Mouse (Mus musculus): Measurements from ENCODE around the gene Adrb1.

Adrb1 gene

DNA sequence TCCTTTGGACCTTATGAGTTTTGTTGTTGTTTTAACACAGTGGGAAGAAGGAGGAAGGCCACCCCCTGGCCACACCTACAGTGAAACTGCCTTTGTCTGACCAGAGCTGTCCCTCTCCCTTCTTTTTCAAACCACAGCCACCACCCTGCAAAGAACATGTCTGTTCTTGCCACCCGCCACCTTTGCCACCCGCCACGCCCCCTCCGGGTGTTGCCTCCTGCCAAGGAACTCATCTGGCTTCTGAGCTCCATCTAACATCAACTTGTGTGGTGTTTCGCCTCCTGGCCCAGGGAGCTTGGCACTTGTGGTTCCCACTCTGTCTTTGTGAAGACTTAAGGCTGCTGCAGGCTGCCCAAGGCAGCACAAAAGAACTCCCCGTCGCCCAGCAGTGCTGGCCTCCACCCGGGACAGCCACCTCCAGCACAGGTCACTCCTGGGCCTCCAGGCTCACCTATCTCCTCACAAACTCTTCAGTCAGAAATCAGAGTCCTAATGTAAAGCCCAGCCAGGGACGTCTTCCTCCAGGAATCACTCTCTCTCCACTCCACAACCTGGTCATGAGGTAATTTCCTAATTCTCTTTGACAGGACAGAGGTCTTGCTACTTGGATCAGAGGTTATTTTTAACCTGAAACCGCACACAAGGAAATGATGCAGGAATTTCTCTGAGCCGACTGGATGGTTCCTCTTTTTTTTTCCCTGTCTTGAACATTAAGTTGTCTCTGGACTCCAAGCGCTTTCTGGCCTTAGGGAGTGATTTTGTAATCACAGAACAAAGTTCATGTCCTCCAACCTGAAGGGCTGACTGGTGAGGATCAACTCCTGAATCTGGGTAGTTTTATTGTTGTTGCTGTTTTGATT, 18.5 kb upstream of the Adrb1 start:
- no peak for DNase-seq (ENCODE audit: low spot score in 2 of 2)

DNA sequence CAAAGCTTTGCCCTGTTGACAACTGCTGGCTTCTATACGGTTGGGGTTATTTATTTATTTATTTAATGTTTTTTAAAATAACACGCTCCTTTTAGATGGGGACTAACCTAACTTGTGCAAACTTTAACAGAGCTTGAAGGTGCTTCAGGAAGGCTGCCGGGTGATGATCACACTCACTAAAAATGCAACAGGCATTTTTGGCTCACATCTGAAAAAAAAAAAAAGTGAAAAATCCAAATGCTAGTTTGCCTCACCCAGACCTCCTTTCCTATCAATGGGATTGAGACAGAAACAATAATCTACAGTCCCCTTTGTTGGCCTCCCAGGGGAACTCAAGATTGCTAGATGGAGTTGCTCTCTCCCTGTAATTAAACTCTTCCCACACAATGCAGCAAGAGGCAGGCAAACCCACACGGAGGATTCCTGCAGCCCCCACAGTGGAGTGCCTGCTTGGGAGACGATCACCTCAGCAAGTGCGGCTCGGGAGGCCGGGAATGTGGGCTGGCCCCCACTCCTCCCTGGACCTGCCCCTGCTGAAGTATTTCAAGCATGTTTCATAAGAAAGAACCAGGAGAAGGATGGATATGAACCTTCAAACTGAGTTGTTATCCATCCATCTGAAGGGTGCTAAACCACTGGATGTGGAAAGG, 16.8 kb upstream of the Adrb1 start:
- no peak for DNase-seq (ENCODE audit: low spot score in 2 of 2)

DNA sequence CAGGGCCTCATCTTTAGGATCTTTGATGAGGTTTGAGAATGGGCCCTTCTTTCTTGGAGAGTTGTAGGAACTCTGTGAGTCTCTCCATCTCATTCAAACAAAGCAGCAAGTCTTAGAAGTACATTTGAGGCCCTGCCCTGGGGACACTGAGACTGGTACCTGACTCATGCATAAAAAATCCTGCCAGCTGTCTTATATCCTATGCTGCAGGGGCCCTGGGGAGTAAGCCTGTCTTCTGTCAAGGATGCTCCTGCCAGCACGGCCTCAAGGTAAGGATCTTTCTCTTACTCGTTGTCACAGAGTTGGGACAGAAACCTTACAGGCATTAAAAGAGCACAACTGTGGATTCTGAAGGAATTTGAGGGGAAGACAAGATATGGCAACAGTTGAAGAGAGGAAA, 13.2 kb upstream of the Adrb1 start:
- DNase-seq (ENCODE audit: low spot score in 2 of 2): no peak

DNA sequence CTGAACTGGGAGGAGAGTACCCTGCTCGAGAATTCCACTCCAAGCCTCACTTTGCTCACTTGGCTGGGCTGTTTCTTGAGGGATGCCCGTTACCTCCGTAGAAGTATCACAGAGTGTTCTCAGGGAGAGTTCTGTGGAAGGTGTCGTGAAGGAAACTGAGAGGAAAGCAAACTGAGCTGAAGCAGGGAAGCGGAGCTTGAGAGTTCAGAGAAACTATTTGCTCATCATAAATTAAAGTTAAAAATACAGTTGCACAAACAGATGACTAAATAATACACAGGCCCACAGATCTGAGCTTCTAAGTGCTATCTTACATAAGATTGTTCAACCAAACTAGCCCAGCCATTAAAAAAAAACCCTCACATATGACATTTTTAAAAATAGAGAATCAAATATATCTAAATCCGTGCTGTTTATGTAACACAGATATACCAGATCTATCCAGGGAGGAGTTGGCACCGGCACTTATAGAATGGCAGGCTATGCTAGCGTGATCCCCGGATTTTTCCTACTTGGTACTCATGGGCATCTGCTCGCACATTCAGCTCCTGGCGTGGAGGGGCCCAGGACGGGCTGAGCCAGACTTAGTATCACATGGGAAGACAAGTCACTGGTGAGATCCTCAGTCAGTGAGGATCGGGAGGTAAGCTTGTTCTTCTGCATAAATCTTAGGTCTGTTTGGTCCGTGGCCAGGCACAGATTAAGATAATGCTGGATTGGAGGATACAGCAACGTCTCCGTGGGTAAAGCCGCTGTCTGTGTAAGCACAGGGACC, 11.7 kb upstream of the Adrb1 start:
- peak; percentile 77 to 91 for DNase-seq (ENCODE audit: low spot score in 2 of 2)

DNA sequence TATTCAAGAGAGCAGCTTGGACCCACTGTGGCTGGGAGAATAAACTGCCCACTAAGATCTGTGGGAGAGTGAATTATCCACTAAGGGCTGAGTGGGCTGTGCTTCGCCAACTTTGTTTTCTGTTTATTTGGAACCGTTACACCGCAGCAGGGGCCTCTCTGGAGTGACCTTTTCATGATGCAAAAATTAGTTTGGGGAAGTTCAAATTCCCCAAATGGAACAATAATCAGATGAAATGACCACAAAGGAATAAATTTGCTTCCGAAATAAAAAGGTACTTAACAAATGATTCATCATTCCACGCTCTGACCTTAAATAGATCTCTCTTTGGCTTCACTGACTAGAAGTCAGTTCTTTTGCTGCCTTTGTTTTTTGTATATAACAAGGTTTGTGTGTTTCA, 8.4 kb upstream of the Adrb1 start:
- DNase-seq (ENCODE audit: low spot score in 2 of 2): no peak

DNA sequence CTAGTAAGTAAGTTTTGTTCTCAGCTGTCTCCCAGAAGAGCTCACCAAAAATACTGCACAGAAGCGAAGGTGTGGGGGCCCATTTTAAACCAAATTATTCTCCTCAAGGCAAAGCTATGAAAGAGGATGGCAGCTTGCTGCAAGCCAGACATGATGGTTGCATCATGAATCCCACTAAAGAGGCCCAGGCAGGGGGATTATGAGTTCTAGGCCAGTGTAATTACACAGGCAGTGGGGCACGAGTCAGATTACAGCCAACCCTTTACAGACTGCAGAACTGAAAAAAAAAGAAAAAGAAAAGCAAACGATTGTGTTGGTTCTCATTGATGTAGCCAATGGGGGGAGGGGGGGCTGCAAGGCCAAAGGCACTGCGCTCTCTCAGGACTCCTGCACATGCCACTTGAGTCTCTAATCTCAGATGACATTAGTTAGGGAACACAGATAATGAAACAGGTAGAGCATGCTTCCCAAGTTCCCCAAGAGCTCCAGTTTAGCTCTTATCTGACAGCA, 7.3 kb upstream of the Adrb1 start:
- DNase-seq (ENCODE audit: low spot score in 2 of 2): no peak

DNA sequence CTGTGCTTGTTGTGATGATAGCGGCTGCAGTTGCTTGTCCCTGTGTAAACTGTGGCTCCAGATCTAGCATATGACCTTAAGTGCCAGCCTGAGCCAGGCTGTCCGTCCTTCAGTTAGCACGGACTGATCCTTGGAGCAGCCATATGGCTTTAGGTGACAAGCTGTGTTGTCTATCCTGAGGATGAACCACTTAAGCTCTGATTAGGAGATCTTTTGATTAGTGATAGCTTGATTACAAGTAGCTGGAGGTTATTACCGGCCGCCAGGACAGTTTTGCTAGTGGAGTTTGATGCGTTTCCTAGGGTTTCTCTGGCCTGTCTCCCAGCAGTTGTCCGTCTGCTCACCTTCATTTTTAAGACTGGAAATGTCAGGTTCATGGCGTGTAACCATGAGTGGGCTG, 4.0 kb upstream of the Adrb1 start:
- no peak for DNase-seq (ENCODE audit: low spot score in 2 of 2)

DNA sequence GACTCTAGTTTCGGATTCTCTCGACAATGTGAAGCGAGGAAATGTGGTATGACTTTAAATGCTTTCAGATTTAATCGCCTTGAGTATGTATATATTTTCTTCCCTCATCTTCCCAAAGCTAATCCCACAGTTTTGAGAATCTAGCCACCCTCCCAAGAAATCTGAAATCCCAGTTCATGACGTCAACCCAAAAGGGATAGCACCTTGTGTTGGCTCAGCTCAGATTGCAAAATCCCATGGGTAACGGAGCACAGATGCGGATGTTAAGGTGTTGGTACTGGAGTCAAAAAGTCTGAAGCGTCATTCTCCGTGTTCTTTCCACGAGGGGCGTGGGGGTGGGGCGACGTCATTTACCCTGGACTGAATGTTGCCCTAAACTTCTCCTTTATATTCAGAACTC, 1.1 kb upstream of the Adrb1 start:
- no peak for DNase-seq (ENCODE audit: low spot score in 2 of 2)

DNA sequence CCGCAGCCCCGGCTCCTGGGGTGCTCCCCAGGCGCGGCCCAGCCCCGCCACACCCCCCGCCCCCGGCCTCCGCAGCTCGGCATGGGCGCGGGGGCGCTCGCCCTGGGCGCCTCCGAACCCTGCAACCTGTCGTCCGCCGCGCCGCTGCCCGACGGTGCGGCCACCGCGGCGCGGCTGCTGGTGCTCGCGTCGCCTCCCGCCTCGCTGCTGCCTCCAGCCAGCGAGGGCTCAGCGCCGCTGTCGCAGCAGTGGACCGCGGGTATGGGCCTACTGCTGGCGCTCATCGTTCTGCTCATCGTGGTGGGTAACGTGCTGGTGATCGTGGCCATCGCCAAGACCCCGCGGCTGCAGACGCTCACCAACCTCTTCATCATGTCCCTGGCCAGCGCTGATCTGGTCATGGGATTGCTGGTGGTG, 300 bp downstream of the Adrb1 start:
- DNase-seq (ENCODE audit: low spot score in 2 of 2): no peak

DNA sequence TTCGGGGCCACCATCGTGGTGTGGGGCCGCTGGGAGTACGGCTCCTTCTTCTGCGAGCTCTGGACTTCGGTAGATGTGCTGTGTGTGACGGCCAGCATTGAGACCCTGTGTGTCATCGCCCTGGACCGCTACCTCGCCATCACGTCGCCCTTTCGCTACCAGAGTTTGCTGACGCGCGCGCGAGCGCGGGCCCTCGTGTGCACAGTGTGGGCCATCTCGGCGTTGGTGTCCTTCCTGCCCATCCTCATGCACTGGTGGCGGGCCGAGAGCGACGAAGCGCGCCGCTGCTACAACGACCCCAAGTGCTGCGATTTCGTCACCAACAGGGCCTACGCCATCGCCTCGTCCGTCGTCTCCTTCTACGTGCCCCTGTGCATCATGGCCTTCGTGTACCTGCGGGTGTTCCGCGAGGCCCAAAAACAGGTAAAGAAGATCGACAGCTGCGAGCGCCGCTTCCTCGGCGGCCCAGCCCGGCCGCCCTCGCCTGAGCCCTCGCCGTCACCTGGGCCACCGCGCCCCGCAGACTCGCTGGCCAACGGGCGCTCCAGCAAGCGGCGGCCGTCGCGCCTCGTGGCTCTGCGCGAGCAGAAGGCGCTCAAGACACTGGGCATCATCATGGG, 822 bp downstream of the Adrb1 start:
- DNase-seq (ENCODE audit: low spot score in 2 of 2): peak; percentile 60 to 73

DNA sequence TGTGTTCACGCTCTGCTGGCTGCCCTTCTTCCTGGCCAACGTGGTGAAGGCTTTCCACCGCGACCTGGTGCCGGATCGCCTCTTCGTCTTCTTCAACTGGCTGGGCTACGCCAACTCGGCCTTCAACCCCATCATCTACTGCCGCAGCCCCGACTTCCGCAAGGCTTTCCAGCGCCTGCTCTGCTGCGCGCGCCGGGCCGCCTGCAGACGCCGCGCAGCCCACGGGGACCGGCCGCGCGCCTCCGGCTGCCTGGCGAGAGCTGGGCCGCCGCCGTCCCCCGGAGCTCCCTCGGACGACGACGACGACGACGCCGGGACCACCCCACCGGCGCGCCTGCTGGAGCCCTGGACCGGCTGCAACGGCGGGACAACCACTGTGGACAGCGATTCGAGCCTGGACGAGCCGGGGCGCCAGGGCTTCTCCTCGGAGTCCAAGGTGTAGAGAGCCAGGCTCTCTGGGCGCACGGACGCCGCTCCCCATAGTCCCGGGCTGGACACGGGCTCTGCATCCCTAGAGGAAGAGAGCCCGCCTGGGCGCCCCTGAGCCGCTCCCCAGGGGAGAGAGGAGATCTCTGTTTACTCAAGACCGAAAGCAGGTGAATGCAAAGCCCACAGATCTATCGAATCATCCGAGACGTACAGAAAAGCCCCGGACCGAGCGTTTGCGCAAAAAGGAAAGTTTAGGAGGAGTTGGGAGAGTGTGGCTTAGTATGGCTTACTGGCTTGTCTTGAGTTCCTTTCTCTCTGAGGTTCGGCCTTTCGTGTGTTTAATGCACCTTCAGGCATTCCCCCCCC, 1.5 kb downstream of the Adrb1 start:
- DNase-seq (ENCODE audit: low spot score in 2 of 2): no peak

DNA sequence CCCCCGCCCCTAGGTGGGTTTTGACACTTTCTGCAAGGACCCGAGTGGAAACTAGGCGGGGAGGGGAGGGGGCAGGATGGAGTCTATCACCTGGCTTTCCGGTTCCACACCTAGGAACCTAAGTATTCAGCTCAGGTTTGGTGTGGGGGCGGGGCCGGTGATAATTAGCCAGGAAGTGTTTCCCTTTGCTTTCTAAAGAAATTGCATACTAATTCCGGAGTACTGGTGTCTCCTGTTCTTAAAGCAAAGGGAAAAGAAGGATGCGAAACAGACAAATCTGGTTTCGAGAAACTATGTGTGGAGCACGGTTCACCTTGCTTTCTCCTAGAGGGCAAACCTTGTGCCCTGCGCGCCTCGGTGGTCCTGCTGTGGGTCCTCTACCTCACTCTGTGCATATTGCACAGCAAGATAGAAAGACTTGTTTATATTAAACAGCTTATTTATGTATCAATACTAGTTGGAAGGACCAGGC, 2.2 kb downstream of the Adrb1 start:
- DNase-seq (ENCODE audit: low spot score in 2 of 2): no peak

DNA sequence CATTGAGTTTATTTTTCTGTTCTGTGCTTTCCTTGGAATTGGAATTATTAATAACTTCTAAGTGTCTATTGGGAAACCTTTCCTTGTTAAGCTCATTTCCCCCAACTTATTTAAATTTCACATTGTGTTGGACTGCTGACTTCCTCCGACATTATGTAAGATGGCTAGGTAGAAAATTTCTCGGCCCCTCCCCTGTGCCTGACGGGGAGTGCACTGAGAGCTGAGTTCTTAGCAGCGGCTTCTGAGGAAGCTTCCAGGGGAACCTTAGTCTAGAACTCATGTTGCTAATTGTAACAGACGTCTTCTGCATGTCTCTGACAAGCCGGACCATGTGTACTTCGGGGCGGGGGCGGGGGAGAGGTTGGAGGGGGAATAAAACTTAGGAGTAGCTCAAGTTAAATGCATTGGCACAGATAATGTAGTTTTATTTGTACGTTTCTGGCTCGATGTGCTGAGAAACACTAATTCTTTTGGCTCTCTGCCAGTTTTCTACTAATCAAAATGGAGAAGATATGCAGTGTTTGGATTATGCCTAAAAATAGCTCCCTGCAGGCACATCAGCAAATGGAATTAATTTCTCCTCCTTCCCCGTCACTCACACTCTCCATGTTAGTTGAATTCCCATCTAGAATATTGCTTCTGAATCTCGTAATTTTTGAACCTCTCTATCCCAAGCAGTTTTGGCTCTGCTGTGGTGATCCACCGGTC, 5.3 kb downstream of the Adrb1 start:
- no peak for DNase-seq (ENCODE audit: low spot score in 2 of 2)

DNA sequence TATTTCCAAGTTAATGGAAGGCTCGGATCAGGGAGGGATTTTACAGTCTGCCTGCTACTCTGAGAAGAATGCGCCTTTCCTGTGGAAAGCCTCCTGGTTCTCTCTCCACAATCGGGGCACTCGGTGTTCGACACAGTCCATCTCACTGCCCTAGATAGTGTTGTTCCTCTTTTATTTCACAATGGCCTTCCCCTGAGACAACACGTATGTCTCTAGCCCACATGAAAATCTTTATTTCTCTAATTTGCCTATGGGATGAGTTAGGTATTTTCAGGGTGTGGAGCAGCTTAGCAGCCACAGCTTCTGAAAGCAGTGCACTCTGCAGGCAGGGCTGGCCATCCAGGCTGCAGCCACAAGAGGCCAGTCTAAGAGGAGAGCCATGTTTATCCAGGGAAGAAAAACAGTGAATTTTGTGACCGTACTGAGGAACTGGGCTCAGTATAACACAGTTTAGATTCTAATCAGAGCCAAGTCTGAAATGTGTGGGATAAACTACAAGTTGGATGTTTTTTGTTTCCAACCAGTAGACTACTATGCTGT, 12.1 kb downstream of the Adrb1 start:
- DNase-seq (ENCODE audit: low spot score in 2 of 2): no peak

DNA sequence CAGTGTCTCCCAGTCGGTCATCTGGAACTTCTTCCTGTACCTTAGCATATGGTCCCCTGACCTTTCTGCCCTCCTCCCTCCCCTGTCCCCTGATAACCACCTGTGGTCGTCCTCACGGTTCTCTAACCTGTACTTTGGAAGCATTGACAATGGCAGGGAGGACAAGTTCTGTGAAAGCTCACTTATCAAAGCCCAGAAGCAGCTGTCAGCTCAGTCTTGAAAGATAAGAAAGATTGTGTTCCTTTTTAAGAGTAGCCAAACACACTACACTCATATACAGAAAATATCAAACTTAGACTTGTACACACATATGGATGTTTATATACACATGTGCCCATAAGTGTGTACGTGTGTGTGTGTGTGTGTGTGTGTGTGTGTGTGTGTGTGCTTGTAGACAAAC, 13.7 kb downstream of the Adrb1 start:
- DNase-seq (ENCODE audit: low spot score in 2 of 2): no peak

DNA sequence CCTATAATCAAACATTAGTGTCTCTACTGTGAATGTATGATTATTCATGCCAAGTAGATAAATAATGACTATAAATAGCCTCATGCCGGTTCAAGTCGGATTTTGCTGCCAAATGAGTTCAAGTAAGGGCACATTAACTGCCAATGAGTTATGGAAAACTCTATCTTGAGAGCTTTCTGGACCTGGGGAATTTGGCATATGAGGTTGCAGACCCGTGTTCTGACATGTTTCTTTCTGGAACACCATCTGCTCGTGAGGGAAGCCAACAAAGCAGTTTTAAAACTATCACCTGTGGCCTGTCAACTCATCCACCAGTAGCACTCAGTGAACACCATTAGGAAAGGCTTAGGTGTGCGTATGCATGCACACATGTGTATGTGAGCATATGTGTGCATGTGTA, 14.3 kb downstream of the Adrb1 start:
- no peak for DNase-seq (ENCODE audit: low spot score in 2 of 2)

DNA sequence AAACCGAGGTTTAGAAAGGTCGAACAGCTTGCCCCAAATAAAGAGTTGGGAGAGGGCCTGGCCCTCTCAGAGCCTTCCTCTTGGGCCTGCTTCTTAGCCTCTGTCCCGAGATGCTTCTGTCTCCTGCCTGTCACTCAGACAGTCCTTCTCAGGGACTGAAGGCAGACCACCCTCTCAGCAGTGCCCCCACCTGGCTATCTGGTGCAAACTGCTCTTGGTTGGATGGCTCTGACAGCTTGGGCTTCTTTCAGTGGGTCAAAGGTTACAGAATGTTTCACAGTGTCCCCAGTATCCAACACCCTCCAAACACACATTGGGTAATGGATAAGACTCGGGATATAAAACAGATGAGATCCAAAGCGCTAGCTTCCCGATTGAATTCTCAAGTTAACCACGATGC, 23.1 kb downstream of the Adrb1 start:
- no peak for DNase-seq (ENCODE audit: low spot score in 2 of 2)

DNA sequence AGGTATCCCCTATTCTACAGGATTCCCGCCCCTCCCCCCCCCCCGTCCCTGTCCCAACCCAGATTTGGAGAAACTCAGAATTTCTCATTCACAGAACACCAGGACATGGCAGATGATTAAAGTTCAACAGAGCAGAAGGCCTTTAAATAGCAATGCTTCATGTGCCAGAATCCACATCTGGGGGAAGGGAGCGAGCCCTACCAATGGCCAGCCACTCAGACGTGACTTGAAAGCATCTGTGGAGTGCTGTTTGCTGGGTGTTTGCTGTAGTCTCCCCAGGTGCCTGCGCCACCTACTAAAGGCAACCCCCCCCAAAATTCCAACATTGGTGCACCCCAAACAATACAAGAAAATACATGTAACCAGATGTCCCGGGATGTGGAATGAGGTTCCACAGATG, 23.5 kb downstream of the Adrb1 start:
- DNase-seq (ENCODE audit: low spot score in 2 of 2): no peak

DNA sequence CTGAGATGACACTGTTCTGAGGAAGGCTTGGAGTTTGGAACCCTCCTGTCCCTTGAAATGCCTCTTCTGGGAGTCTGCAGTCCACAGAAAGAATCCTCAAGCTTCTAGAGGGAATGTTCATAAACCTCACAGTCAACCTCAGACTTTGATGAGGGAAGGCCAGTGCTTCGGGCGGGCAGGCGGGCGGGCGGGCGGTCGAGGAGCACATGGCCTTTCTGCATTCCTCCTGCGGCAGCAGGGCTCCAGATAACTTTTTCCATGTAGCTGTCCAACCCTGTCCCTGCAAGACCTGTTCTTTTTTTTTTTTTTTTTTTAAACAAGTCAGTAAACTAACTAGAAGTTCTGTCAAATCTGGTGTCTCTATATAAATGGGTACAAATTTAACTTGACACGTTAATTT, 24.6 kb downstream of the Adrb1 start:
- DNase-seq (ENCODE audit: low spot score in 2 of 2): no peak

DNA sequence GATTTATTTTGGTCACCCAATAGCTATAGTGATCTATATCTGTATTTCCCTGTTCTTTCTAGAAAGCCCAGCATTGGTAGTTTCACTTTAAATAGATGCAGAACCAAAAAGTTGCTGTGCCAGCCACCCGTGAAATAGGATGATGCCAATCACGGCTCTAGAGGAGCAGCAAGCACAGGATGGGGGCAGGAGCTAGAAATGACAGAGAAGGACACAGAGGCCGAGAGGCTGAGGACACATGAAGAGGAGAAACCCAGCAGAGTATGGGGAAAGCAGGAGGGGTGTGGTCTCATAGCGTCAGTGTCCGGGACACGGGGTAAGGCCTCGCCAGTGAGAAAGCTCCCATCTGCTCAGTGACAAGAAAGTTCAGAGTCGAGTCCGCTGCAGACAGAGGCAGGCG, 25.9 kb downstream of the Adrb1 start:
- no peak for DNase-seq (ENCODE audit: low spot score in 2 of 2)

Measured in frontal cortex, postnatal 36 days (tissue).